Mouse (Mus musculus): Measurements from ENCODE around the gene Plbd2. TPM values are rescaled to one million over a fixed set of nuclear protein-coding genes. Genes with fewer than 3 reads are reported as not detected.
A peak's percentile ranks its signal among the peaks of the same experiment; 100 is the strongest.

Gene Plbd2
- polyA plus RNA-seq, 1 experiment, result 53.5 TPM

GRCm38 (mm10) chr5:120516221-120516984 lies 13.0 kb upstream of the Plbd2 start:
- WGBS, result 71% methylated on average over 15 of the region's 15 CpGs
- TF ChIP-seq POLR2A (IDR thresholded peaks at IDR 0.05; ENCODE audit: borderline replicate concordance, insufficient read depth, low read length) (no peak), CTCF (IDR thresholded peaks at IDR 0.05; ENCODE audit: borderline replicate concordance, insufficient read depth, low read depth, low read length) (no peak)
- no peaks in the 10 kb centered on the region for H3K27me3 ChIP-seq (ENCODE audit: control insufficient read depth, insufficient read depth, low read length)
- H3K4me3 ChIP-seq (replicated peaks; ENCODE audit: insufficient read depth, low read depth, low read length), result no peak overlapping the region
- no peaks in the 10 kb centered on the region for H3K4me1 ChIP-seq (ENCODE audit: control insufficient read depth, insufficient read depth, low read length)
- no peak for DNase-seq
- no peak overlapping the region; the same call in 1 of the 2 replicates for H3K27ac ChIP-seq (ENCODE audit: insufficient read depth, low read length)

- no peak for DNase-seq
- 86% methylated on average over 7 of the region's 7 CpGs for WGBS
Observed at GRCm38 (mm10) chr5:120515451-120515850, 12.0 kb upstream of the Plbd2 start.

GRCm38 (mm10) chr5:120514754-120515153 lies 11.3 kb upstream of the Plbd2 start:
- 19% methylated on average over 4 of the region's 4 CpGs for WGBS
- Histone ChIP-seq H3K4me3 (replicated peaks; ENCODE audit: insufficient read depth, low read depth, low read length) (no peak overlapping the region), H3K4me1 (ENCODE audit: control insufficient read depth, insufficient read depth, low read length) (no peaks in the 10 kb centered on the region), H3K27ac (ENCODE audit: insufficient read depth, low read length) (no peak overlapping the region), H3K27me3 (ENCODE audit: control insufficient read depth, insufficient read depth, low read length) (no peaks in the 10 kb centered on the region)
- no peak for DNase-seq
- TF ChIP-seq POLR2A (IDR thresholded peaks at IDR 0.05; ENCODE audit: borderline replicate concordance, insufficient read depth, low read length) (no peak), CTCF (IDR thresholded peaks at IDR 0.05; ENCODE audit: borderline replicate concordance, insufficient read depth, low read depth, low read length) (no peak)

More at GRCm38 (mm10) chr5:120515451-120515850, 12.0 kb upstream of the Plbd2 start:
- no peak for TF ChIP-seq CTCF (IDR thresholded peaks at IDR 0.05; ENCODE audit: borderline replicate concordance, insufficient read depth, low read depth, low read length)
- no peak for TF ChIP-seq POLR2A (IDR thresholded peaks at IDR 0.05; ENCODE audit: borderline replicate concordance, insufficient read depth, low read length)
- Histone ChIP-seq H3K27ac (ENCODE audit: insufficient read depth, low read length) (no peak overlapping the region), H3K4me1 (ENCODE audit: control insufficient read depth, insufficient read depth, low read length) (no peaks in the 10 kb centered on the region), H3K4me3 (replicated peaks; ENCODE audit: insufficient read depth, low read depth, low read length) (no peak overlapping the region), H3K27me3 (ENCODE audit: control insufficient read depth, insufficient read depth, low read length) (no peaks in the 10 kb centered on the region)

GRCm38 (mm10) chr5:120514031-120514677 lies 10.7 kb upstream of the Plbd2 start:
- no peak for DNase-seq
- no peak overlapping the region for H3K4me3 ChIP-seq (replicated peaks; ENCODE audit: insufficient read depth, low read depth, low read length)
- H3K27me3 ChIP-seq (ENCODE audit: control insufficient read depth, insufficient read depth, low read length), result no peaks in the 10 kb centered on the region
- 84% methylated on average over 9 of the region's 9 CpGs for WGBS
- TF ChIP-seq POLR2A (IDR thresholded peaks at IDR 0.05; ENCODE audit: borderline replicate concordance, insufficient read depth, low read length) (no peak), CTCF (IDR thresholded peaks at IDR 0.05; ENCODE audit: borderline replicate concordance, insufficient read depth, low read depth, low read length) (no peak)
- H3K27ac ChIP-seq (ENCODE audit: insufficient read depth, low read length), result no peak overlapping the region
- H3K4me1 ChIP-seq (ENCODE audit: control insufficient read depth, insufficient read depth, low read length), result no peaks in the 10 kb centered on the region

- WGBS, result 69% methylated on average over 15 of the region's 15 CpGs
- TF ChIP-seq POLR2A (IDR thresholded peaks at IDR 0.05; ENCODE audit: borderline replicate concordance, insufficient read depth, low read length) (no peak), CTCF (IDR thresholded peaks at IDR 0.05; ENCODE audit: borderline replicate concordance, insufficient read depth, low read depth, low read length) (no peak)
- Histone ChIP-seq H3K4me3 (replicated peaks; ENCODE audit: insufficient read depth, low read depth, low read length) (no peak overlapping the region), H3K4me1 (ENCODE audit: control insufficient read depth, insufficient read depth, low read length) (no peaks in the 10 kb centered on the region), H3K27ac (ENCODE audit: insufficient read depth, low read length) (no peak overlapping the region), H3K27me3 (ENCODE audit: control insufficient read depth, insufficient read depth, low read length) (no peaks in the 10 kb centered on the region)
- DNase-seq, result no peak
Observed at GRCm38 (mm10) chr5:120512911-120513555, 9.6 kb upstream of the Plbd2 start.

- Histone ChIP-seq H3K27ac (ENCODE audit: insufficient read depth, low read length) (no peak overlapping the region), H3K27me3 (ENCODE audit: control insufficient read depth, insufficient read depth, low read length) (no peaks in the 10 kb centered on the region), H3K4me3 (replicated peaks; ENCODE audit: insufficient read depth, low read depth, low read length) (peak overlapping the region; percentile 54), H3K4me1 (ENCODE audit: control insufficient read depth, insufficient read depth, low read length) (no peaks in the 10 kb centered on the region)
- DNase-seq, result no peak
- TF ChIP-seq CTCF (IDR thresholded peaks at IDR 0.05; ENCODE audit: borderline replicate concordance, insufficient read depth, low read depth, low read length), result no peak
- no peak for TF ChIP-seq POLR2A (IDR thresholded peaks at IDR 0.05; ENCODE audit: borderline replicate concordance, insufficient read depth, low read length)
- 29% methylated on average over 14 of the region's 14 CpGs for WGBS
Observed at GRCm38 (mm10) chr5:120511643-120512220, 8.3 kb upstream of the Plbd2 start.

GRCm38 (mm10) chr5:120510982-120511642 lies 7.7 kb upstream of the Plbd2 start, which contains the start of gene Slc8b1:
Gene Slc8b1, plus strand, starts transcription at chr5:120511168.
- H3K4me1 ChIP-seq (ENCODE audit: control insufficient read depth, insufficient read depth, low read length), result no peaks in the 10 kb centered on the region
- WGBS, result 2% methylated on average over 36 of the region's 36 CpGs
- no peak within 1 kb of the TSS for H3K27ac ChIP-seq (ENCODE audit: insufficient read depth, low read length)
- TF ChIP-seq POLR2A (IDR thresholded peaks at IDR 0.05; ENCODE audit: borderline replicate concordance, insufficient read depth, low read length), result 0 out of 2 replicates have a peak, but pooled peaks have one; percentile 13
- TF ChIP-seq CTCF (IDR thresholded peaks at IDR 0.05; ENCODE audit: borderline replicate concordance, insufficient read depth, low read depth, low read length), result no peak
- H3K27me3 ChIP-seq (ENCODE audit: control insufficient read depth, insufficient read depth, low read length), result no peaks in the 10 kb centered on the region
- peak within 1 kb of the TSS; percentile 54 for H3K4me3 ChIP-seq (replicated peaks; ENCODE audit: insufficient read depth, low read depth, low read length)
- DNase-seq, result peak; percentile 90 to 91
